Mouse (Mus musculus): ENCODE data around the gene Ap1m2. TPM values are rescaled to one million over a fixed set of nuclear protein-coding genes. Genes with fewer than 3 reads are reported as not detected.

Ap1m2 gene
- polyA plus RNA-seq, 2 experiments, result 0.07 to 0.24 TPM

GRCm38 (mm10) chr9:21334747-21335146, 22.6 kb upstream of the Ap1m2 start:
- H3K27me3 ChIP-seq (ENCODE audit: control insufficient read depth, insufficient read depth, low read length), result no peaks in the 10 kb centered on the region
- H3K4me3 ChIP-seq (ENCODE audit: insufficient read depth in 1 of 2, low read depth in 2 of 2, low read length in 2 of 2), result no peak overlapping the region
- H3K4me2 ChIP-seq (ENCODE audit: low read depth), result no peak overlapping the region
- DNase-seq (ENCODE audit: low read depth in 3 of 3, low spot score in 3 of 3), result no peak
- H3K36me3 ChIP-seq (replicated peaks; ENCODE audit: control insufficient read depth, insufficient read depth, low read depth), result no peaks in the 10 kb centered on the region
- H3K27ac ChIP-seq, result no peak overlapping the region
- H3K9me3 ChIP-seq (ENCODE audit: control insufficient read depth, low read length), result no peaks in the 10 kb centered on the region
- no peak for TF ChIP-seq CTCF (IDR thresholded peaks at IDR 0.05; ENCODE audit: low read depth)
- no peak for TF ChIP-seq EP300 (IDR thresholded peaks at IDR 0.05; ENCODE audit: low read depth)
- no peak overlapping the region for H3K9ac ChIP-seq (replicated peaks)
- no peak for ATAC-seq (ENCODE audit: insufficient read depth)
- peaks cover 0 to 7% of the 10 kb centered on the region in 2 experiments; a peak in 1 of 4 replicates for H3K4me1 ChIP-seq (replicated peaks; ENCODE audit: control insufficient read depth in 2 of 2, insufficient read depth in 2 of 2, low read length in 1 of 2)

- WGBS (ENCODE audit: insufficient replicate concordance), result 74% methylated on average over 1 of the region's 1 CpGs
- no peak for DNase-seq (ENCODE audit: low read depth in 3 of 3, low spot score in 3 of 3)
- Histone ChIP-seq H3K27ac (no peak overlapping the region), H3K27me3 (ENCODE audit: control insufficient read depth, insufficient read depth, low read length) (no peaks in the 10 kb centered on the region), H3K9ac (replicated peaks) (no peak overlapping the region), H3K9me3 (ENCODE audit: control insufficient read depth, low read length) (no peaks in the 10 kb centered on the region), H3K36me3 (replicated peaks; ENCODE audit: control insufficient read depth, insufficient read depth, low read depth) (no peaks in the 10 kb centered on the region), H3K4me2 (ENCODE audit: low read depth) (no peak overlapping the region), H3K4me1 (replicated peaks; ENCODE audit: control insufficient read depth in 2 of 2, insufficient read depth in 2 of 2, low read length in 1 of 2) (peaks cover 0 to 7% of the 10 kb centered on the region in 2 experiments; a peak in 1 of 4 replicates), H3K4me3 (ENCODE audit: insufficient read depth in 1 of 2, low read depth in 2 of 2, low read length in 2 of 2) (no peak overlapping the region)
- ATAC-seq (ENCODE audit: insufficient read depth), result no peak
- TF ChIP-seq EP300 (IDR thresholded peaks at IDR 0.05; ENCODE audit: low read depth) (no peak), CTCF (IDR thresholded peaks at IDR 0.05; ENCODE audit: low read depth) (no peak)
Observed at GRCm38 (mm10) chr9:21333523-21333922, 21.4 kb upstream of the Ap1m2 start.

DNA sequence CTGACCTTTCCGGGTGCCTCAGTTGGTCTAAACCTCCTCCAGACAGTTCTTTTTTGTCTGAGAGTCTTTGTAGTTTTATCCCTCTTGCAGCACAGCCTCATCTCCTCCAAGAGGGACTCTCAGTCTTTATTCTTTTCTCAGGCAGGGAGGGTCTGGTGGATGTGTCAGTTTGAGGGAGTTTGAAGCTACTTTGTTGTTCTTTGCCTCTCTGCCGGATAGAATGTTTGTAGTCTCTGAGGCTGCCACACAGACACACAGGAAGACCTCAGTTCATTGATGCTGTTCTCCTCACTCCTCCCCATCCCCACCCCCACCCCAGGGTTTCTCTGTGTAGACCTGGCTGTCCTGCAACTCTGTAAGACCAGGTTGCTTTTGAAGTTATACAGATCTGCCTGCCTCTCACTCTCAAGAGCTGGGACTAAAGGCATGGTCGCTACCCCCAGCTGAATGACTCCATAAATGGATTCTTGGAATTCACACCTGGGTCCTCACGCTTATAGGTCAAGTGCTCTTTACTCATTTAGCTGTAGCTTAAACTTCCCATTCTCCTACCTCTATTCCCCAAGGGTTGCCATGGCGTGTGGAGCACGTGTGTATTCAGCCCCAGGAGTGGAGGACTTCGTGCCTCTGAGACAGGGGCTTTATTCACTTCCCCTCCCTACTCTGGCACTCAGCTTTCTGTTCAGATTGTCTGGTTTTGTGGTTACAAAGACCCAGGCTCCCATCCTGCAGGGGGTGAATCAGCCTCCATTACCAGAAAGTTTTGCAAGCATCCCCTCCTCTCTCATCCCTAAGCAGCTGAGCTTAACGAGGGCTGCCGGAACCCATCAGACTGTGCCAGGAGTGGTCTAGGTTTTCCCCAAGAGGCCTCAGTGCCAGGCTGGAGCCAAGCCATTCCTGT, 20.3 kb upstream of the Ap1m2 start:
- no peaks in the 10 kb centered on the region for H3K36me3 ChIP-seq (replicated peaks; ENCODE audit: control insufficient read depth, insufficient read depth, low read depth)
- WGBS (ENCODE audit: insufficient replicate concordance), result 38% methylated on average over 9 of the region's 9 CpGs
- ATAC-seq (ENCODE audit: insufficient read depth) (no peak), DNase-seq (ENCODE audit: low read depth in 3 of 3, low spot score in 3 of 3) (no peak)
- no peaks in the 10 kb centered on the region for H3K27me3 ChIP-seq (ENCODE audit: control insufficient read depth, insufficient read depth, low read length)
- no peak overlapping the region for H3K4me3 ChIP-seq (ENCODE audit: insufficient read depth in 1 of 2, low read depth in 2 of 2, low read length in 2 of 2)
- TF ChIP-seq CTCF (IDR thresholded peaks at IDR 0.05; ENCODE audit: low read depth), result no peak
- TF ChIP-seq EP300 (IDR thresholded peaks at IDR 0.05; ENCODE audit: low read depth), result no peak
- peaks cover 0 to 7% of the 10 kb centered on the region in 2 experiments; a peak in 1 of 4 replicates for H3K4me1 ChIP-seq (replicated peaks; ENCODE audit: control insufficient read depth in 2 of 2, insufficient read depth in 2 of 2, low read length in 1 of 2)
- no peak overlapping the region for H3K27ac ChIP-seq
- no peak overlapping the region for H3K9ac ChIP-seq (replicated peaks)
- no peaks in the 10 kb centered on the region for H3K9me3 ChIP-seq (ENCODE audit: control insufficient read depth, low read length)
- H3K4me2 ChIP-seq (ENCODE audit: low read depth), result no peak overlapping the region

DNA sequence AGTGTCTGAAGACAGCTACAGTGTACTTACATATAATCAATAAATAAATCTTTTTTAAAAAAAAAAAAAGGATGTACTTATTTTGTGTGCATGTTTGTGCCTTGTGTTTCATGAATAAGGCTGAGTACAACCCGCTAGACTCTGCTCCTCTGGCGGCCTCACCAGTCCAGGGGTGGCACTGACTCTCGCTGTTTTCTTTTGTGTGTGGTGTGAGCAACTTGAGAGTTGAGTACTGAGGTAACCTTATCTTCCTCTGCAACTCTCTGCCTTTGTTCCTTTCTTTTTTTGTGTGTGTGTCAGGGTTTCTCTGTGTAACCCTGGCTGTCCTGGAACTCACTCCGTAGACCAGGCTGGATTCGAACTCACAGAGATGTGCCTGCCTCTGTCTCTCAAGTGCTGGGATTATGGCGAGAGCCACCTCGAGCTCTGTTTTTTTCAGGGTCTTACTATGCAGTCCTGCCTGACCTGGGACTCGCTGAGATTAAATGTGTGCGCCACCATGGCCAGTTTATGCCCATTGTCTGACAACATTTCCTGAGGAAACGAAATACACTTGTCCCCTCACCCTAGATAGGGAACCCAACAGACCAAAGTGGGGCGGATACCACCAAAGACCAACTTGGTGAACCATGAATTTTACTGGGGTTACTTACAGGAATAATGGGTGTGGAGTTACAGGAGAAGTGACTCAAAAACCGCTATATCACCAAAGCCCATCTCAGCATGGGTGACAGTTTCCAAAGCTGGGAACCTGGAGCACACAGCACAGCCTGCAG, 19.4 kb upstream of the Ap1m2 start:
- no peaks in the 10 kb centered on the region for H3K36me3 ChIP-seq (replicated peaks; ENCODE audit: control insufficient read depth, insufficient read depth, low read depth)
- TF ChIP-seq EP300 (IDR thresholded peaks at IDR 0.05; ENCODE audit: low read depth) (no peak), CTCF (IDR thresholded peaks at IDR 0.05; ENCODE audit: low read depth) (no peak)
- H3K9me3 ChIP-seq (ENCODE audit: control insufficient read depth, low read length), result no peaks in the 10 kb centered on the region
- peaks cover 0 to 7% of the 10 kb centered on the region in 2 experiments; a peak in 1 of 4 replicates for H3K4me1 ChIP-seq (replicated peaks; ENCODE audit: control insufficient read depth in 2 of 2, insufficient read depth in 2 of 2, low read length in 1 of 2)
- 38% methylated on average over 12 of the region's 12 CpGs for WGBS (ENCODE audit: insufficient replicate concordance)
- no peak overlapping the region for H3K27ac ChIP-seq
- no peak for ATAC-seq (ENCODE audit: insufficient read depth)
- no peak overlapping the region for H3K4me2 ChIP-seq (ENCODE audit: low read depth)
- DNase-seq (ENCODE audit: low read depth in 3 of 3, low spot score in 3 of 3), result no peak
- H3K27me3 ChIP-seq (ENCODE audit: control insufficient read depth, insufficient read depth, low read length), result no peaks in the 10 kb centered on the region
- H3K4me3 ChIP-seq (ENCODE audit: insufficient read depth in 1 of 2, low read depth in 2 of 2, low read length in 2 of 2), result no peak overlapping the region
- H3K9ac ChIP-seq (replicated peaks), result no peak overlapping the region

All from liver, embryonic 14.5 days (tissue).